Mouse (Mus musculus) heart, adult 2 months (tissue): ENCODE results near the gene Elp1.
A peak's percentile ranks its signal among the peaks of the same experiment; 100 is the strongest.

Experiments
- CTCF ChIP-seq: fragments of 200-600 bp; IDR thresholded peaks from 2 replicates; pipeline ENCODE4 v1.8.1; 2022; ENCODE audit warnings: antibody characterized with exemption, mild to moderate bottlenecking, moderate library complexity
- EP300 ChIP-seq: fragments of 200-500 bp; IDR thresholded peaks from 2 replicates; pipeline ENCODE4 v1.6.1; 2011; ENCODE audit warnings: low read depth, low read length, control low read depth; ENCODE audit not compliant: insufficient read depth
- POLR2A ChIP-seq: fragments of 200-500 bp; IDR thresholded peaks from 2 replicates; pipeline ENCODE4 v1.6.1; 2011; ENCODE audit warnings: mild to moderate bottlenecking, low read depth, low read length, control low read depth; ENCODE audit not compliant: insufficient read depth

GRCm38 (mm10) chr4:56719456-56719855 is 82.7 kb downstream of the Elp1 start:
- TF ChIP-seq CTCF (no peak), POLR2A (peak; percentile 43; the same call in 1 of the 2 replicates), EP300 (0 out of 2 replicates have a peak, but pooled peaks have one; percentile 26)
